Mouse (Mus musculus) right cerebral cortex, adult 18-20 months (tissue): Measurements from ENCODE around the gene Sf1.

Experiments used
- DNase-seq: peaks from one replicate; pipeline ENCODE4 v3.0.0; 2022; ENCODE audit warnings: mixed read lengths

Gene Sf1

DNA sequence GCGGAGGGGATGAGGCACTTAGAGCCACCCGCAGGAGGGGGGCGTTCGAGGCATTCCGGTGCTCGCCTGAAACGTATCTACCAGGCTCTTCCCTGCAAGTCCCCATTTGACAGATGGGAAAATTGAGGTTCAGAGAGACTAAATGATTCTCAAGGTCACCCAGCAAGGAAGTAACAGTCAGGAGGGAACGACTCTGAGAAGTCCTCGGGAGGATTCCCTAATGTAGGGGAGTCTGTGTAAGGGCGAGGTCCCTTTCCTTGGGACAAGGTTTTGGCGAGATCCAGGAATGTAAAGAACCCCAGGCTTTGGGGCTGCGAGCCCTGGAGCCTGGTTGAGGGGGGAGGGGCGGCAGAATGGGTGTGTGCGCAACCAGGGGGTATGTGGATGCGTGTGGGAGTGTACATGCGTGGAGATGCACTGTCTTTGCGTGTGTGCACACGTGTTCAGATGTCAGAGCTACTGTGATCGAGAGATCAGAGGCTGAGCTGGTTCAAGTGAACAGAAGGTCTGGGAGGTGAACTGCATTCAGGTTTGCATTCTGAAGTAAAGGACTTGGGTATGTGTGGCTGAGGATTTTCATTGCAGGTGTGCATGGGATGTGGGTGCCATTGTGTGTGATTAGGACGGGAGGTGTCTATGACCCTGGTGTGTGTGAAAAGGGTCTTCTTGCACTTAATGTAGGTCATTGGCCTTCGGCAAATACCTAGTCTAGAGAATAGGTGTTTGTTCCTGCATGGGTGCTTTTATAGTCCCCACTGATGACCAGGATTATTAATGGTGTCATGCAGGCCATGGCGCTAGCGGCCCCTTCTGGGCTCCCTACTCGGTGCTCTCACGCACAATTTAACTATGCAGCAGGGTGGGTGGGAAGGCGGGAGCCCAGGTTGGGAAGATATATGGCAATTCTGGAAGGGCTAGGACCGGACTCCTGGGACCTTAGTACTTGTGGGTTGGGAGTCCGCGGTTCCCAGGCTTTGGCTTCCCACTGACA, 36.9 kb downstream of the Sf1 start:
- DNase-seq, result no peak

DNA sequence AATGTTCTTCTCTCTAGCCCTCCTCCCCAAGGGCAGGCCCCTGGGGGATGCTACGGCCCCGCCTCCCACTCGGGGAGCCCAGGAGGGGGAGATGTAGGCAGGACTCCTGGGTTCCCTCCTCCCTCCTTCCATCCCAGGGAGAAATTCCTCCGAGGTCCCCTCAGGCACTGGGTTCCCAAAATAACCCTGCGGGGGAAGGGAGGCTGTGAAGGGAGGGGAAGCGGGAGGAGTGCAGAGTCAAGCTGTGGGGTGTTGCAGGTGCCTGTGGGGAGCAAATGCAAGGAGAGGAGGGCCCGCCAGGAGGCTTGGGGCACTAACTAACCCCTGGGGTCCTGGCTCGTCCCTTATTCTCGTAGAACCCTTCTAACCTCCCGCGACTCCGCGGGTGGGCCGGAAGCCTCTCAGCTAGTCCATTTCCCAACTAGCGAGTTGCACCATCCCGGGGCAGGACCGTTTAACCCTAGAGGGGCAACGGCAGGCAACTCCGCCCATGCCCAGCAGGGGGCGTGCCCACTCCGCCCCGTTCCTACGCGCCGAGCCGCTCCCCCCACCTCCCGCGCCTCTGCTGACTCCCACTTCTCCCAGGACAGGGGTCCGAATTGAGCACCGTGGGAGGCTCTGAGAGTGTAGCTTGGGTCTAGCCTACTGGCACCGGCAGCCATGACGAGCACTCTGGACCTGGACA, 37.8 kb downstream of the Sf1 start:
- peak; percentile 64 for DNase-seq

DNA sequence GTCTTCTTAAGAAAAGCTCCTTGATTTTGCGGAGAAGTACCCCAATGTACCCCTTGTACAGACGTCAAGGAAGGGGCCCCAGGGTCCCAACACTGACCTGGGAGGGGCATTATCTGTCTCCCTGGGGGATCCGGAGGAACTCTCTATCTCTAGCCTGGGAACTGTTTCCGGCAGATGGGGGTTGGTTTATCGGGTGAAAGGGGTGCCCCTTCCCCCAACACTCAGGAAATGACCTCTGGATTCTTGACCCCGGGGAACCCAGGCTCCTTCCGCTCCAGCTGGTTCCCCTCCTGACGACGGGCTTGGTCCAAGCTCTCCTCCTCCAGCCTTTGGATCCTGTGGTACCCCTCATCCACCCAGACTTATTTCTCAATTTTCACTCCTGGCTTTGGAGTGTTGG, 38.5 kb downstream of the Sf1 start:
- no peak for DNase-seq

DNA sequence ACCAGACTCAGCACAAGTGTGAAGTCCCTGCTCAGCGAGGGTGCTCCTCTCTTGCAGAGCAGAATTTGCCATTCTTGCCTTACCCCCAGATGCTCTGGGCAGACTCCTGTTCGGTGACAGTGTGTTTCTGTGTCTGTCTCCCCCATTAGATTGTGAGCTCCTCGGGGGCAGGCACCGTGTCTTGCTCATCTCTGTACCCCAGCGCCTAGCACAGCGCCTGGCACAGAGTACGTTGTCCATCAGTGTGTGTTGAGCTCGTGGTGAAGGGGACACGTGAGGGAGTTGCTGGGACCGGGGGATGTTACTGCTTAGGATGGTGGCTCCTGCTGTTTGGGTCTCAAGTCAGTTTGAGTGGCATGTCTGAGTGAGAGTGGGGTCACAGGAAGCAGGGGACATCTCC, 40.4 kb downstream of the Sf1 start:
- no peak for DNase-seq

- DNase-seq, result no peak
These were observed 41.9 kb downstream of the Sf1 start for GRCm38 (mm10) chr19:6405433-6405832.

- no peak for DNase-seq
These were observed 43.6 kb downstream of the Sf1 start for GRCm38 (mm10) chr19:6407109-6407508.

DNA sequence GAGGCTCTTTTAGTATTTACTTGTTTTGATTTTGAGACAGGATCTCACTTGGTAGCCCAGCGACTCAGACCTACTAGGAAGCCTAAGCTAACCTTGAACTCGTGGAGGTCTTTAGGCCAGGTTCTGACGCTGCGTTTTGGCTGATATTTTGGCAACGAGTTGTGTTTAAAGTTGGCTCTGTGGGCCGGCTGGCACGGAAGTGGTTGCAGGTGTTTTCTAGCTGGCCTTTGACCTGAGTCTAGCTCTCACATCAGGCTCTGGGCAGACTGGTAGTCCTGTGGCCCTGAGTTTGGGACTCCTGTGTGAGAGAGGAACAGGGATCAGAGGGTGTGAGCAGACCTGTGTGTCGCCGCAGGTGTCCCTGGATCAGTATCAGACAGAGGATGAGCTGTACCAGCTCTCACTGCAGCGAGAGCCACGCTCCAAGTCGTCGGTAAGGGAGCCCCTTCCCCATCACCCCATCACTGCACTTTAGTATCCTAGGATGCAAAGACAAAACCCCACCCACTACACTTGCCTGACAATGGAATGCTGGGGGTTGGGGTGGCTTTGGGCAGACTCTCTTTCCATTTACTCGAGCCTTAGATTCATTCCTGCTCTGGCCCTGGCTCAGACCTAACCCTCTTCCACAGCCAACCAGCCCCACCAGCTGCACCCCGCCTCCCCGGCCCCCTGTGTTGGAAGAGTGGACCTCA, 44.5 kb downstream of the Sf1 start:
- DNase-seq, result no peak

- DNase-seq, result no peak
These were observed 45.3 kb downstream of the Sf1 start for GRCm38 (mm10) chr19:6408749-6409148.

DNA sequence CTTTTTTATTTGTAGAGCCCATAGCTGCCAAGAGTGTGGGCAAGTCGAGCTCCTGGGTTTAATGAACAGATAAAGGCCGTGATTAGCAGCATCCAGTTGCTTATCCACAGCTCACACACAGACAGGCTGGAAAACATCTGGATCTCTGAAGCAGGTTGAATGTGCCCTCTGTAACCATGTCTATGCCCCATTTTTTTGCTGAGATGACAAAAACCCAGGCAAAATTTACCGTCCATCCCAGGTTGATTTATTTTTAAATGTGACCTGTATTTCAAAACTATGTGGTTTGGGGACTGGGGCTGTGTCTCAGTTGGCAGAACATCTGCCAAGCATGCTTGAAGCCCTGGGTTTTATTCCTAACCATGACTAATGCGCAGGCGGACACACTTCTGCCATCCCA, 45.7 kb downstream of the Sf1 start:
- DNase-seq, result no peak

- no peak for DNase-seq
These were observed 46.4 kb downstream of the Sf1 start for GRCm38 (mm10) chr19:6409936-6410335.

DNA sequence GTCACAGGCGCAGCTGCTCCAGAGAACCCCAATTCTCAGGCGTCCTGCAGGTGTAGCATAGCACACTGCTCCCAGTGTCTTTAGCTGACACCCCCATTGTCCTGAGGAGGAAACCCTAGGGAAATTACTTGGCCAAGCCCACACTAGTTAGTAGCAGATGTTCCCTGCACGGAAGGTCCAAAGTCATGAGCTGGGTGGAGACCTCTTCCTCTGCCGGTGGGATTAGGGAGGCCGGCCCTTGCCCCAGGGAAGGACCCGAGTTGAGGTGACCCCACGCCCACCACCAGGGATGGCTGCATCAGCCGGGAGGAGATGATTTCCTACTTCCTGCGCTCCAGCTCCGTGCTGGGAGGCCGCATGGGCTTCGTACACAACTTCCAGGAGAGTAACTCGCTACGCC, 49.3 kb downstream of the Sf1 start:
- DNase-seq, result no peak

DNA sequence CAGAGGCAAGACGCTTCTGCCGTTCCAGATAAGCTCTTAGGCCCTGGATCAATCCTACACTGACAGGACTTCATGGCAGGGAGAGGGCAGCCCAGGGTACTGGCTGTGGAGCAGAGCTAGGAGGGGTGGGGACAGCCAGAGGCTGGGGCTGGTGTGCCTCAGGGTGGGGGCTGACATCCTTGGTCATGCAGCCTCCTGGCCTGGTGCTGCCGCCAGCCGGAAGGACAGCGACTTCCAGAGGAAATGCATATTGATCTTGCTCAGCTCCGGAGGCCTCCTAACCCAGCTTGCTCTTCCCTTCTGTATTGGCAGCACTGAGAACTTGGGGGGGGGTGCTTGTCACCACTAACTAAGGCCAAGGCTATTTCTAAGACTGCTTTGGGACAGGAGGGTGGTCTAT, 52.0 kb downstream of the Sf1 start:
- no peak for DNase-seq

- no peak for DNase-seq
These were observed 52.8 kb downstream of the Sf1 start for GRCm38 (mm10) chr19:6416124-6416770.

DNA sequence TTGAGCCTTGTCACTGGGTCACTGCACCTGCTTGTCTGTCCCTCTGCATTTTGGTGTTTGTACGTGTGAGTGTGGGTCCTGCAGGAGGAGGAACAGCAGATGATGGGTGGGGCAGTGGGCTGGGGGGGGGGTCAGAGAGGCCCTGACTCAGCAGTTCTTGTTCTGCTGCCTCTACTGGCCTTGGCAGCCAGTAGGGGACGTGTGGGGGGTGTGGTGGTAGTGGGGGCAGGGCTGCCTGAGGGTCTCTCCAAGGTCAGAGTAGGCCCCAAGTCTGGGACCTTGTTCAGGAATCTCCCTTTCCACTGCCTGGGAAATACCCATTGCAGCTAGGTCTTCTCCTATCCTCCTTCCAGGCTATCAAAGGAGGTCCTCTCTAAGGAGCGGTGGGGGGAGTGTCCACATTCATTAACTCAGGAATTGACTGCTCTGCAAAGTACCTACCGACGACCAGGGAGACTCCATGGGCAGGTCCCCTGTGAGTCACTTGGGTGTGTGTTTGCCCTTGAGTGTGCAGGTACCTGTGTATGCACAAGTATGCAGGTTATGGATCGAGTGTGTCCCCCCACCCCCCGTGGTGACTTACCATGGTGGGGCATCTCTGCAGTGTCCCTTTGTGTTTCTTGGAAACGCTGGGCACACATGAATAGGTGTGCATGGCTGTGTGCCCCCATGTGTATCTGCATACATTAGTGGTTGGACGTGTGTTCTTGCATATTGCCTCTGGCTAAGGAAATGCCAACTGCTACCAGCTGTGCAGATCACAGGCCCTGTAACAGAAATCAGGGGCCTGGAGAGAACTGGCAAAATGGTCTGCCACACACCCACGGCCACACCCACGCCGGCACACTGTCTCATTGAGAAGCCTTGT, 53.6 kb downstream of the Sf1 start:
- DNase-seq, result no peak

DNA sequence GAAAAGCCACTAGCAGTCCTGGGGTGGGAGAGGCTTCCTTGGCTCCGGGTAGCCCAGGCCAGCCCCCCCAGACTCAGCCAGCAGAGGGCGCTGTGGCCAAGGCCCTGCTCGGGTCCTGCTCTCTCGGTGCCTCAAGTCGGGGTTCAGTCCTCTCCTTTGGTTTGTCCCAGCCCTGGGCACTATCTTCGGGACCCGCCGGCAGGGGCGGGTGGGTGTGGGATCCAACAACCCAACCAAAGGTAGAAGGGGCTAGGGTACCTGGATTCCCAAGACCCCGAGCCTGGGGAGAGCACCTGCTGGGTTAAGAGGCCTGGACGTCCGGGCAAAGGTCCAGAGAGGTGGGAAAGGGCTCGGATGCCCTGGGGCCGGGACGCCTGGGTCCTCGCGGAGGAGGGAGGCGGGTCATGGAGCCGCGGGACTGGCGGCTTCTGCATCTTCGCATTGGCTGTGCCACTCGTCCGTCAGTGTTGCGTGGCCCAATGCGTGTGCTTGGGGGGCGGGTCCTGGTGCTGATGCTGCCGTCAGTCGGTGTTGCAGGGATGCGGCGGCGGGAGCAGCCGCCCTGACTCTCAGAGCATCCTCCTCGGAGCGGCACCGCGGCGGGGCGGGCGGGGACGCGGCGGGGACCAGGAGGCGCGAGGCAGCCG, 54.9 kb downstream of the Sf1 start, which contains the start of gene Nrxn2:
Gene Nrxn2 (plus strand): TSS at position 499 of the 647 bp plus-strand sequence.
- peak; percentile 97 for DNase-seq

- no peak for DNase-seq
These were observed 55.6 kb downstream of the Sf1 start for GRCm38 (mm10) chr19:6418984-6419692.

GRCm38 (mm10) chr19:6419805-6420310, 56.4 kb downstream of the Sf1 start:
- no peak for DNase-seq

- peak; percentile 80 for DNase-seq
These were observed 57.2 kb downstream of the Sf1 start for GRCm38 (mm10) chr19:6420481-6421210.

DNA sequence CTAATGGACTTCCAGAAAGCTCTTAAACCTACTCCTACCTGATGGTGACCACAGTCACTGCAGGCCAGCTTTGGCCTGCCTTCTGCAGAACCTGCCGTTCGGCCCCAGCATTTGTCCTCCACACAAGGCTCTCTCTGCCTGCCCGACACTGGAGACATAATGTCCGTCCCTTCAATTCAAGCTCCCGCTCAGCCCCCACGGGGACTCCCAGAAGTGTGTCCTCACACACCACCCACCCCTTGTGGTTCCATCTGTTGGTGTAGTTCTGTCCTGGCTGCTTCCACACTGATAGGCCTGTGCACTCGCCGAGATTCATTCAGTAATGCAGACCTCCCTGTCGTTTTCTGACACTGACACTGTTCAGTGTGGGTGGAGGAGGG, 57.7 kb downstream of the Sf1 start:
- DNase-seq, result peak; percentile 86

- no peak for DNase-seq
These were observed 58.5 kb downstream of the Sf1 start for GRCm38 (mm10) chr19:6422014-6422413.
